Mouse (Mus musculus): Measurements from ENCODE around the gene Insig1. TPM values are rescaled to one million over a fixed set of nuclear protein-coding genes. Genes with fewer than 3 reads are reported as not detected.

Insig1 gene
- total RNA-seq, 4 experiments from 2014 or later = 117 to 144 (median 135) TPM

DNA sequence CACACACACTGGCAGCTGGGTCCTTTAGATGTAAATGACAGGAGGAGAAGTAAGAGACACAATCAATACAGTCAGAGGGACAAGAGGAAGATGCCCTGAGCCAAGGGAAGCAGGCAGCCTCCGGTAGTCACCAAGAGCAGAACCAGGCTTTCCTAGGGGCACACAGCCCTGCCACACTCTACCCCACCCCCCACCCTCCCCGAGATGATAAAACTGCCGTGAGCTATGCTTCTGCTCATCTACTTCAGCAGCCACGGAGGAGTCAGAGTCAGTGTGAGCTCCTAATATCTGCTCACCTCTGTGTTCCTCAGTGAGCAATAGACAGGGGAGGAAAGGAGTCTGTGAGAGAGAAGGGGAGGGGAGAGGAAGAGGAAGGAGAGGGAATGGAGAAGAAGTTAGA, 5.9 kb upstream of the Insig1 start:
- no peak for DNase-seq

DNA sequence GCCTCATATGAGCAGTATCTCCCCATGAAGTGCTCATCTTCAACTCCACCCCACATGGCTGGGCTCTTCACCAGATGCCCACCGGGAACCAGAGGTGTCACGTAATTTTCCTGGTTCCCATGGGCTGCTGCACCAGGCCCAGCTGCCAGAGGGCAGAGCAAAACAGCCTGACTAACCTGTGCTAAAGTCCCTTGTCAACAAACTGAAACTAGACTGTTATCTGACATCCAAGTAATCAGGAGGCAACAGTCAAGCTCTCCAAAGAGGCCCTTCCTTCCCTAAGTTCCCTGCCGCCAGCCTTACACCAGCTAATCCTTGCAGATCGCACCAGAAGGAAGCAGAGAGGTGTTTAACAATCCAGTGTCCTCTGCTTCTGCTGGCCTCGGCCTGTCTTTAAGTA, 4.9 kb upstream of the Insig1 start:
- DNase-seq = no peak

DNA sequence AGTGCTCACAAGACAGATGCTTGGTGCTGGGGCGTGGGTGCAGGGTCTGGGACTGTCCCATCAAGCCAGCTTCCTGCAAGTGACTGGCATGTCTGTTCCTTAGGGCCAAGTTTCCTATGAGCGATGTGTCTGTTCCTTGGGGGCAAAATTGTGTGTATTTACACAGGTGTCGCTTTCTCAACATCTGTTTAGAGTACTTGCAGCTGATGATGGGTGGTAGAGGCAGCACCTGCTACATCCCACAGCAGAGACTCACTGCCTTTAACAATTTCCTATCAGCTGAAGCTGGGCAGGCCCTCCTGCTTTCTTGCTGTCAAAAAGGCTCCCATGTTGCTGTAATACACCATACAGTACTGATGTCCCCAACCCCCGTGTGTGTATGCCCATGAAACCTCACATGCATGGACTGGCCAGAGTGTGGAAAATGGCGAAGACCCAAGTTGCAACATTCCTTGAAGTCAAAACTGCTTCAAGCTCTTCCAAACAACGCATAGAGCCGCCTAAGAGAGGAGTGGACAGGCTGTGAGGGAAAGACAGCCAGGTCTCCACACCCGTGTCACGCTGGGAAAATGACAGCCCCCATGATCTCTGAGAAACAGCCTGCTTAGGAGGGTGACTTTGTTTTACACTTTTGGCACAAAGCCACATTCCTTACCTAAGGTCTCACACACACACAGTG, 875 bp upstream of the Insig1 start:
- DNase-seq = no peak

DNA sequence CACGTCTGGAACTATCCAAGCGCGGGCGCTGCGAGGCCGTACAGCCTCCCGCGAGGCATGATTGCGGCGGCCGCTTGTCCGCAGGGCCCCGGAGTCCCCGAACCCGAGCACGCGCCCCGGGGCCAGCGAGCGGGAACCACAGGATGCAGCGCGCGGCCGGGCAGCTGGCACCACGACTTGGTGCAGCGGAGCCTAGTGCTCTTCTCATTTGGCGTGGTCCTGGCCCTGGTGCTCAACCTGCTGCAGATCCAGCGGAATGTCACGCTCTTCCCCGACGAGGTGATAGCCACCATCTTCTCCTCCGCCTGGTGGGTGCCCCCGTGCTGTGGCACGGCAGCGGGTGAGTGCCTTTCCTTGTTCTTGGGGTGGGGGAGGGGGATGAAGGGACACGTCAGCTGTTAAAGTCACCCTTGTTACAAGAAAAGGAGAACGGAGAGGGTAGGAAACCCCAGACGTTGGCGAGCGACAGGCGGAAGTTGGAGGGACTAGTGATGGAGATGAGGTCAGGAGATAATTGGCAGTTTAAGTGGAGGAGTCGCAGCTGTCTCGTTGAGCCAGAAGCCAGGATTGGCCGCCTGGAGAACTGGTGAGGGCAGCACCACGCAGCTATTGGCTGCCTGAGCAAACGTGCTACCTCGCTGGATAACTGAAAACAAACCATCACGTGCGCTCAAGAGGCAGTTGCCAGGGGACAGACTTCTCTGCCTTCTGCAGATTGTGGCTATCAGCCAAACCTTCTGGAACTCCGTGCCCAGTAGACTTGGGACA, 477 bp downstream of the Insig1 start:
- DNase-seq = peak; percentile 88

DNA sequence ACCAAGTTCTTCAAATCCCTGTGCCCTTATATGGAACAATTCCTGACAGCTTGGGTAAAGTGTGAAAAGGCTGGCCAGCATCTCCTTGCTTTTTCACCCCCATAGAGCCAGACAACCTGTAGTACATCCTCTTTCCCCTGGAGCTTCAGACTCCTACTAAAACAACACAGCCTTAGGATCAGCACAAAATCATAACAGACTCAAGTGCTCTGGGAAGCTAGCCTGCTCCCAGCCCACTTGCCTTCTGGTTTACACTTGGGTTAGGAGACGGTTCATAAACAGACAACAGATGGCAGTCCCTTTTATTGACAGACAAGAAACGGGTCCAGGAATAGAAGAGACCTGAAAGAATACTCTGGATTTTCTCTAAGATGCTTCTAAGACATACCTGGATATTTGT, 8.3 kb downstream of the Insig1 start:
- no peak for DNase-seq

DNA sequence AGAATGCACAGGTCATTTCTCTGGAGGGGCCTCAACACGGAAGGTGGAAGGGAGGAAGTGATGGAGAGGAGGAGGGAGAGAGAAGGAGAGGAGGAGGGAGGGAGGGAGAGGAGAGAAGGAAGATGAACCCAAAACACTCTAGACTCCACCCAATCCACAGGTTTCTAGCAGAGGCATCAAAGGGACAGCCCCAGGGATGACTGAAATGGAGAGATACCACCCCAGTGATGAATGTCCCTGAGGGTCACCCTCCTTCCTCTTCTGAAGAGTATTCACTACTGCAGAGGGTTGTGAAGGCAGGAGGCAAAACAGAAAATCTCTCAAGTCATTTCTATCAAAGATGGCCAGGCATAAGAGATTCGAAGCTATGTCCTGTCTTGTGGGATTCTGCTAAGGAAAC, 10.0 kb downstream of the Insig1 start:
- DNase-seq = no peak

DNA sequence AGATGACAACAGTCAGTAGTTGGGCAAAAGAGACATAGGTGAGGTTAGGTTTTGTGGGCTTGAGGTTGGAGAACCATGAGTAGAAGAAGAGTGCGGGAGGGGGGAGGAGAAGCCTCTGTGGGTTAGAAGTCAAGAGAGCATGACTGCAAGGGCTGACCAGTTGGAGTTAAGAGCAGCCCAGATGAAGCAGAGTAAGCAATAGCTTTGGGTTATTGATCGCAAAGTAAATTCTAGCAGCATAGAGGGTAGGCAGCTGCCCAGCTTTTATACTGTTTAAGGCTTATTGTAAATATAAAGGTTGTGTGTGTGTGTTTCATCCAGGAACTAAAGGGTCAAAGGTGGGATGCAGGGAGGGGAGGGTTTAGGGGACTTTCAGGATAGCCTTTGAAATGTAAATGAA, 10.7 kb downstream of the Insig1 start:
- no peak for DNase-seq

DNA sequence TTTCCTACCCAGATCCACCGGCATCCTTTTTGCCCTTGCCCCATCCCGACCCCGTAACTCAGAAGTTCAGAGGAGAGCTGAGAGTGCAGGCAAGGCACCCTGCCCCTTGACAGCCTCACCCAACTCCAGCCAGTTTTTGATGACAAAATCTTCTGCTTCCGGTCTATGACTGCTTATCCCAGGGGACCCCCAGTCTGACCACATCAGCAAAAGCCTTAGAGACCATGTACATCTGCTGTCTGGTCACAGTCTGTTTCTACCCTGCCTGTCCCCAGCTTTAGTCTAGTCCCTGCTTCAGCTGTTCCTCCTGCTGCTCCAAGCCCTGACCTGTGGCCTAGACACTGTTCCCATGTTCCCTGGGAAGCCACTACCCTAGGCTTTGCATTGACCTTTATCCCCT, 11.1 kb downstream of the Insig1 start:
- DNase-seq = no peak

DNA sequence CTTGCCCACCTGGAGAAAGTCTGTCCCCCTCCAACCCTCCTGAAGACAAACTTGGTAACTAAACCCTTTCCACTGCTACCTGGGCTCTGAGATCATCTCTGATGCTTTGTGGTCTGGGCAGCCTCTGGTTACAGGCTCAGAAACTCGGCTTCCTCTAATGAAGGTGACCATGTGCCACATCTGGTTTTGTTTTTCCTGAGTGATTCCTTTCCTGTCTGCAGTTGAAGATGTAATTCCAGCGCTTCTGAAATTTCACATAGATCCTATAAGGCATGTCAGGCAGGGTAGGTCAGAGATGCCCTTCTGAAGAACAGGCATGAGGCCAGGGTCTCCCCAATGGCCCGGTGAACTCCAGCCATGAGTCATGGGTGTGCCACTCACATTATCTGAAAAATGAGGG, 11.6 kb downstream of the Insig1 start:
- DNase-seq = no peak

DNA sequence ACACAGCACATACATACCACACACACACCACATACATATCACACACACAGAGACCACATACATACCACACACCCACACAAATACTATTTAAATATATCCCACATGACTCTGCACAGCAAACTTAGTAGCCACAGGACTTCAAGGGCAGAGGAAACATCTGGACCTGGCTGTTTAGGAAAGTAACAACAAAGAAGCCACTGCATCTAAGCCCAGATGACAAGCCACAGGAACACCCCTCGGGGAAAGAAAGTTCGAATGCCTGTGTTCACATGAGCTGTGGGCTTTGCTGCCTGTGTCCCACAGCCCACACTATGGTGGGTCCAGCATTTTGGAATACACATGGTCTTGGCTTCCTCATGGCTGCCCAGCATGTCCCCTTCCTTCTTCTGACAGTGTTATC, 13.6 kb downstream of the Insig1 start:
- no peak for DNase-seq

DNA sequence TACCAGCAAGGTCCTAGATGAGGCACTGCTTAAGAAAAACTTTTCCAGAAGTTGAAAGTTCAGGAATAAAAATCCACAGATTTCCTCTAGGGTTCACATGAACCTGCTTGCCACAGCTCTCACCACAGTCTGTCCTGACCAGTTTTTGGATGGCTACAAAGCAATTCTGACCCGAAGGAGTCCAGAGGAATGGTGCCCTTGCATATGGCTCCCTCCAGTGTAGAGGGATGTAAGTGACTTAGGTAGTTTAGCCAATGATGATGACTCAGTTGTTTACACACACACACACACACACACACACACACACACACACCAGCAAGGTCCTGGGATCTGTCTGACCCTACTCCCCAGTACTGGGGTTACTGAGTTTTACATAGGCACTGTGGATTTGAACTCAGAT, 19.4 kb downstream of the Insig1 start:
- no peak for DNase-seq

DNA sequence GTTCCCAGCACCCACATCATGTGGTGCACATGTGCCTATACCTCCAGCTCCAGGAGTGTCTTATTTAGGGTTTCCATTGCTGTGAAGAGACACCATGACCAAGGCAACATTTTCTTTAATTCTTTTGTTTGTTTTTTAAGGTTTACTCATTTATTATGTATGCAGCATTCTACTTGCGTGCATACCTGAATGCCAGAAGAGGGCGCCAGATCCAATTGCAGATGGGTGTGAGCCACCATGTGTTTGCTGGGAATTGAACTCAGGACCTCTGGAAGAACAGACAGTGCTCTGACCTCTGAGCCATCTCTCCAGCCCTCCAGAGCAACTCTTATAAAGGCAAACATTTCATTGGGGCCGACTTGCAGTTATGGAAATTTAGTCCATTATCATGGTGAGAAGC, 21.2 kb downstream of the Insig1 start:
- no peak for DNase-seq

DNA sequence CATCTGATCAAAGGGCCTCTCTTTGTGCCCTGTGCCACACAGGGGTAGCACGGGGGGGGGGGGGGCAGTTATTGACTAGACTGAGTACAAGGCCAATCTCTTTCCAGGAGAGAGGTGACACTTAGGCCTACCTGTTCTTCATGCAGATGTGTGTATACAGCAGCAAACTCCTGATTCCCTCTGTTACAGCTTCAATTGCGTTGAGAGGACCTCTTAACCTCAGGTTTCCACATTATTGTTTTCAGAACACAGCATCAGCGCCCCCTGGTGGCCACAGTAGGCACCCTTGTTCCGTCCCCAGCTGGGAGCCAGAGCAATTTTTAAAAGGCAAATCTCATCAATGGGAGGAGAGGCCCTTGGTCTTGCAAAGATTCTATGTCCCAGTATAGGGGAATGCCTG, 22.7 kb downstream of the Insig1 start:
- DNase-seq = peak; percentile 44

DNA sequence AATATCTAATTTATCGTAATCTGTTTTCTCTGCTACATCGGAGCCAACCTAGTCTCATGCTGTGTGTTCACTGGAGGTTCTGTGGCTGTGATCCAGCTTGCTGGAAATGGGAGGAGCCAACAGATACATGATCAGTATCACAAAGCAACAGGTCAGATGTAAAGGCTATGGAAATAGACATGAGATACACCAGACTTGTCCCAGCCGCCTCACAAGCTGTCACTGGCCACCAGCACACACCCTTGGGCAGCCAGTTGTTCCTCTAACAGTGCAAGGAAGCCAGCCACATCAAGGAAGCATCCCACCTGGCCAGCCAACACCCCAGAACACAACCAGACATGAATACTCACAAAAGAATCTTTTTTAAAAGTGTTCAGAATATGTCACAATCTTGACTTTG, 23.2 kb downstream of the Insig1 start:
- DNase-seq = no peak

DNA sequence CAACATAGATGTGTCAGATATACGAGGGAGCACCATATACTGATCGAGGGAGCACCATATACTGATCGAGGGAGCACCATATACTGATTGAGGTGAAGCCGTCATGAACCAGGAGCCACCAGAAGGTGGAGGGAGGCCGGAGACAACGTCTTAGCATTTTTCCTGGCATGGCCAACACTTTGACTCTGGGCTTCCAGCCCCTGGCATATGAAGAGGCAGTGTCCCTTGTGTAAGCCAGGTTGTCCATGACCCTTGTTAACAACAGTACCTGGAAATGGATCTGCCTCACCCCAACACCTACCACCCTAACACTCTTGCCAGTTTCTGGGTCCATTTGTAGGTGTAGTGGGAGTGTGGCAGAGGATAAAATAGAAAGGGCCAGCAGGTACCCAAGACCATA, 23.7 kb downstream of the Insig1 start:
- no peak for DNase-seq

DNA sequence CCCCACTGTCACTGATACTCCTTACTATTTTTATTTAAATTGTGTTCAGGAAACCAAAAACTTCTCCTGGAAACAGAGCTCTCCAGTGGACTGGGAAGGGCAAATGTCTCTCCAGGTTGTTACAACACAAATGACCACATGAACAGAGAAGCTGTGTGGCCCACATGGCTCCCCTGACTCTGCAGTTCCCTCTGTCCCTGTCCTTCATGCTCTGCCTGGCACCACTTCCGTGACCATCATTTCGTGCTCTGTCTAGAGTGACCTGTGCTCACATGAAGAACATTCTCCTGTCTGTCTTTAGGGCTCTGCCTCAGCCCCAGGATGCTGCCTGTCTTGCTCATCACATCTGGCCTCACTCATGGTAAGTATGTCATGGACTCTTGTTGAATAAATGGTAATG, 24.5 kb downstream of the Insig1 start:
- no peak for DNase-seq

DNA sequence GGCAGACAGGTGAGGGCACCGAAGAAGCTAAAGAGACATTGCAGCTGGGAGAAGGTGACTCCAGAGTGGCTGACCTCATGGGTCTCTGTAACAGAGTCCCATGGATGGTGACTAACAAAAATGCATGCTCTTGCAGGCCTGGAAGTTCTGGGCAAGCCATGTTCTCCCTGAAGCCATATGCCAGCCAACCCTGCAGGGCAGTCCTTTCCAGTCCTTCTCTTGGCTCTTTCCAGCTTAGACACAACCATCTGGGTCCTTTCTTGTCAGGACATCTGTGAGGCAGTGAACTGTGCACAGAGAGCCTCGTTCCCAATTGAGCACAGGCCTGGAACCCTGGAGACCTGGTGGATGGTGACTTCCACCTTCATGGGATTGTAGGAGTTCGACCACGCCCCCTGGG, 35.8 kb downstream of the Insig1 start:
- no peak for DNase-seq

DNA sequence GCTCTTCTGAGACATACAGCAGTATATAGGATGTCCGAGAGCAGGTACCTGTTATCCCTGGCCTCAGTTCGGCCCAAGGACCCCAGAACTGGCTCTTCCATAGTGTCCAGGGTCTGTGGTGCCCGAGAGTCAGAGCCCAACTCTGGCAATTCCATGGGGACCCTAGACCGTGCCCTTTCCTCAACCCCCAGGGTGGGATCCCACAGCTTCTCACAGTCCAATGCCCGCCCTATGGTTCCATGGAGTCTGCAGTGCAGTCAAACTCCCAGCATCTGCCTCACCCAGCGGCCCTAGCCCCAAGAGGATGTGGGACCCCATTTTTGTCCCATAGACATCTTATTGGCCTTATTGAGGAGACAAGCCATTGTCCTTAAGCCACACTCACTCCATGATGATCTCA, 36.8 kb downstream of the Insig1 start:
- DNase-seq = no peak

DNA sequence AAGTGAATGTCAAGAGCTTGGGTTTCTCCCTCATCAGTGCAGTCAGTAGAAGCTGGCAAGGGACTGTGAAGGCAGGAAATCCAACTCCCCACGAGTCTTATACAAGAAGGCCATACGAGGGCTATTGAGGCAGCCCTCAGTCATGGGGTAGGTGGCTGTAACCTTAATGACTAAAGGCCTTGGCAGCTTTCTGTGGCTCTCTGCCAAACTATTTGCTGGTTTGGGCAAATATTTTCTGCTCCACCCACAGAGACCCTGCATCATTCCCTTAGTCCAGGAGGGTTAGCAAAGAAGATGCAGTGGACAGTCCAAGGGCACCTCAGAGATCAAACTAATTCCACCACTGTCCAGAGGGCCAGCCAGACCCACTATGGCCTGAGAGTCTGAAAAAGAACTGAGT, 39.7 kb downstream of the Insig1 start:
- no peak for DNase-seq

DNA sequence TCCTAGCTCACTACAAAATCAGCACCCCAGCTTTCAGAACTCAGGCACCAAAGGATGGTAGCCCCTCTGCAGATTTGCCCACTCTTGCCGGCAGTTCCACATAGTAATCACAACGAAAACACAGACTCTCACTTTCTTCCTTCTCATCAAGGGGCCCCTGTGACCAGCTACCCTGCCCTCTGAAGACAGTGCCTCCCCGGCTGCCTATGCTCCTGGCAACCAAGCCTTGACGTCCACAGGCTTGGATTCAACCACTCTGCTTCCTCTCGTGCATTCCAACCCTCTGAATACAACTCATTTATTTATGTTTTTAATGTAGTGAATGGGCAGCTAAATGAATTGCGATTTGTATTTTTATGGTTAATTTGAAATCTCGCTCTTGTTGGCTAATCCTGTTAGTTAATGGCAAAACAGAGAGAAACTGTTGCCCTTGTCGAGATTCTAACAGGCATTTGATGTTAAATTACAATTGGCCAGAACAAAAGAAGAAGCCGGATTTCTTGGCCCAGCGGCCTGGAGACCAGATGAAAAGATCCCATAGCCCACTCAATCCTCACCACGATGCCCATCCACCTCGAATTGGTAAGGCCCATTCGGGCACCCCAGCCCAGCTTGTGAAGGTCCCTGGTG, 46.2 kb downstream of the Insig1 start:
- no peak for DNase-seq

DNA sequence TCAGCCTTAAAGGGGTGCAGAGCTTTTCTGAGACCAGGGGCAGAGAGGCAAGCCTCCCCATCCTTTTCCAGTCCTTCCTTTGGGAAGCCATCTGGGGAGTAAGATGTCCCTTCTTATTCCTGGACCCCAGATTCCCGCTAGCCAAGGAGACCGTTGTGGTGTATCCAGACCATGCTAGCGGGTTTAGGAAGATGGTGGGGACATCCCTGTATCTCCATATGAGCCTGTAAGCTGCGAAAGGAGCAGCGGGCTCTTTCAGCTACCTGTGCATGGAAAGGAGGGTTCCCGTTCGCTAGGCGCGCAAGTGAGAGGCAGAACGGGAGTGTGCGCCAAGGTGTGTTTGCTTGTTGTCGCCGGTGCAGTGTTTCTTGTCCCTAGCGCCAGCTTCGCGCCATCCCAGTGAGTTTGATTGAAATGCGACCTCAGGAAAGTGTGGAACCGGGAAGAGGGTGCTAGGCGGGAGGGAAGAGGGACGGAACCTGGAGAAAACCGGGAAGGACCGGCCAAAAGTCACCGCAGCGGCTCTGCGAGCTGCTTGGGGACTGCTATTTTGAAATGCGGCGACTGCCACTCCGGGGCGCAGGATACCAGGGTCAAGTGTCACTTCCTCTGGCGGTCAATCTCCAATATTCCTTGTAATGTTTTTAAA, 46.8 kb downstream of the Insig1 start:
- no peak for DNase-seq

DNA sequence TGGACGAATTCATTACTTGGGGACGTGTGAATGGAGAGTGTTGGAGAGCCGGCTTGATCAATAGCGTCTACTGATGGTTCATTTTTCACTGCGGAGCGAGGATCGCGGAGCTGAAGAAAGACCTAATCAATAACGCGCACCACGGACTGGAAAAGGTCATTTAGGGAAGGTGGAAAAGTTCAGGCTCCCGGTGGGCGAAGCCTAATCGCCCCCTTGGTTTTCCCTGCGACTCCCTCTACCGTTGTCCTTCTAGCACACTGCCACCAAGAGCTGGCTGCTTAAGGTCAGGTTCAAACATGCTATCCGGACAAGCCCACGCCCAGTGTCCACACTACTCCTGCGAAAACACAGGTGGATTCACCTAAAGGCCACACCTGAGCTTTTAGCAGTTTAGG, 47.4 kb downstream of the Insig1 start:
- DNase-seq = no peak

DNA sequence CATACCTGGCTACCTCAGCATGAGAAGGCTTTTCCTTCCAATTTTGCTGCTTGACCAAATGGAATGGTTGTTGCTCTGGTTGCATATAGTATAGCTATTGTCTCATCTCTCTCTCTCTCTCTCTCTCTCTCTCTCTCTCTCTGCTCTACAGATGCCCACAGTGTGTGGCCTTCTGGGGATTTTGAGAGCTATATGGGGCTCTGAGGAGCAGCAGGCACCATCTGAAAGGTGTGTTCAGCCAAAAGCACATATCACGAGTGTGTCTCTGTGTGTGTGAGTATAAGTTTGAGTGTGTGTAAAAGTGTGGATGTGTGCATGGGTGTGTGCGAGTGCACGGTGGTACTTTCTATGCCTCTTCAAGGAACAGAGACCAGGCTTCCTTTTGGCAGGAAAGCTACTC, 48.4 kb downstream of the Insig1 start:
- no peak for DNase-seq

All from adrenal gland, adult 8-10 months (tissue).